Mouse (Mus musculus): ENCODE data around the gene Rnf43.

Gene Rnf43

GRCm38 (mm10) chr11:87710262-87710615, 47.7 kb downstream of the Rnf43 start:
- DNase-seq (ENCODE audit: low spot score in 2 of 2) = no peak

DNA sequence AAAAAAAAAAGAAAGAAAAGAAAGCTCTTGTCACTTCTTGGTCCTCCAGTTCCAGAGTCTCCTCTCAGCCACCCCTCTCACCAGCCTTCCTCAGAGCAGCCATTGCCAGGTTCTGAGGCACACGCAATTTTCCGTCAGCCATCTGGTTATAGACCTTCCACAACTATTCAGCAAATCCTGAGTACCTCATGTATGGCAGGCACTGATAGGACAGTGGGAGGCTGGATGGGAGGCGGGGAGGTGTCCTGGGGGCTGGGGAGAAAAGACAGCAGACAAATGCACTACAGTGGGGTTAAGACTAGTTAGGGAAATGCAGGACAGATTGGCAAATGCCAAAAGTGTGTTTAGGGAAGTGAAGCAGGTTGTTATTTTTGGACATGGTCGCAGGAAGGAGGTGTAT, 49.7 kb downstream of the Rnf43 start:
- DNase-seq (ENCODE audit: low spot score in 2 of 2) = no peak

- no peak for DNase-seq (ENCODE audit: low spot score in 2 of 2)
Measured at GRCm38 (mm10) chr11:87715999-87716398, 53.5 kb downstream of the Rnf43 start.

DNA sequence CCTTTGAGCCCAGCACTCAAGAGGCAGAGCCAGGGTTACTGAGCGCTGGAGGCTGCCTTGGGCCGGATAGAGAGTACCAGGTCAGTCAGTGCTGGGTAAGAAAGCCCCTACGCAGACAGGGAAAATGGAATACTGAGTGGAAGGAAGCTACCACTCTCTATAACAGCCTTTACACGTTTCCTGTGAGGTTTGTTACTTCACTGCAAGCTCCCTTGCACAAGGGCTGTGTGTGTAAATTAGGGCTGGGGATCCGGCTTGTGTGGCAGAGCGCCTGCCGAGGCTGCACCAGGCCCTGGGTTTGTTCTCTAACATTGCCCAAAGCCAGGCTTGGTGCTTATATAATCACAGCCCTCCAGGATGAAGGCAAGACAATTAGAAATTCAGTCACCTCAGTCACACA, 57.0 kb downstream of the Rnf43 start:
- DNase-seq (ENCODE audit: low spot score in 2 of 2) = no peak

DNA sequence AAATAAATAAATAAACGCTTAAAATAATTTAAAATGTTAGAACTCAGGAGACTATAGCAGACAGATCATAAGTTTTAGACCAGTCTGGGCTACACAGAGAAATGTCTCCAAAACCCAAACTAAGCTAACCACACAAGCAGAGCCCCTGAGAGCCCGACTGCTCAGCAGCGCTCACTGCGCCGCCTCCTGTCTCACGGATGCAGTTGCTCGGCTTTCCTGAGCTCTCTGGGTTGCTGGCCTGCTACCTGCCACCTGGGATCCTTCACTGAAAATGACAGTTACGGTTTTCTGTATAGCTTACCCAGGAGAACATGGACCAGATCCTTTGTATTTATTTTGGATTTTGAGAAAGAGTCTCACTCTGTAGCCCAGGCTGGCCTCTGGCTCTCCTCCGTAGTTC, 57.8 kb downstream of the Rnf43 start:
- no peak for DNase-seq (ENCODE audit: low spot score in 2 of 2)

DNA sequence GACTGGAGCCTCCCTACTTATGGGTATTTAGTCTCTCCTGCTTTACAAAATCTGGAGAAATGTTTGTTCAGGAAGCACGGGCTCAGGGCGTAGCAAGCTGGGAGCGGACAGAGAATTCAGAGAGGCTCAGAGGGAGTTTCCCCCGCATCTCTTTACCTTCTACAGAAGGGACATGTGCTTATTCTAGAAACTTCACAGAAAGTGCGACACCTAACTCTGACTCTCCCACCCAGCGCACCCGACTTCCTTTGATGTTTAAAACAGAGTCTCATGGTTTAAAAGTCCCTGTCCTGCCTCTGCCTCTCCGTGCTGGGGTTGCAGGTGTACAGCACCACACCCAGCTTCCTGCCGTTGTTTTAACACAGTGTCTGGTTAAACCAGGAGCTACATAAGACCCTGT, 58.3 kb downstream of the Rnf43 start:
- DNase-seq (ENCODE audit: low spot score in 2 of 2) = no peak

- no peak for DNase-seq (ENCODE audit: low spot score in 2 of 2)
Measured at GRCm38 (mm10) chr11:87722168-87722567, 59.6 kb downstream of the Rnf43 start.

DNA sequence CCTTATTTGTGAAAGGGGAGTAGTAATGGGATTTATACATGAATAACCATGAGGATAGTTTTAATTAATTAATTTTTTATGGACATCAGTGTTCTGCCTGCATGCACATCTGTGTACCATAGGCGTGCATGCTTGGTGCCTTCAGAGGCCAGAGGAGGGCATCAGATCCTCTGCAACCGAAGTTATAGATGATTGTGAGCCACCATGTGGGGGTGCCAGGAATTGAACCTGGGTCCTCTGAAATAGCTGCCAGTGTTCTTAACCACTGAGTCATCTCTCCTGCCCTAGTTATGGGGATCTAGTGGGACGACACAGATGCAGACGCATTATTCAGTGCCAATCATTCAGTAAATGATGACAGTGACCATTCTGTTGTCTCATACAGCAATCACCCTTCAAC, 60.4 kb downstream of the Rnf43 start:
- no peak for DNase-seq (ENCODE audit: low spot score in 2 of 2)

- DNase-seq (ENCODE audit: low spot score in 2 of 2) = no peak
Measured at GRCm38 (mm10) chr11:87725515-87725914, 63.0 kb downstream of the Rnf43 start.

DNA sequence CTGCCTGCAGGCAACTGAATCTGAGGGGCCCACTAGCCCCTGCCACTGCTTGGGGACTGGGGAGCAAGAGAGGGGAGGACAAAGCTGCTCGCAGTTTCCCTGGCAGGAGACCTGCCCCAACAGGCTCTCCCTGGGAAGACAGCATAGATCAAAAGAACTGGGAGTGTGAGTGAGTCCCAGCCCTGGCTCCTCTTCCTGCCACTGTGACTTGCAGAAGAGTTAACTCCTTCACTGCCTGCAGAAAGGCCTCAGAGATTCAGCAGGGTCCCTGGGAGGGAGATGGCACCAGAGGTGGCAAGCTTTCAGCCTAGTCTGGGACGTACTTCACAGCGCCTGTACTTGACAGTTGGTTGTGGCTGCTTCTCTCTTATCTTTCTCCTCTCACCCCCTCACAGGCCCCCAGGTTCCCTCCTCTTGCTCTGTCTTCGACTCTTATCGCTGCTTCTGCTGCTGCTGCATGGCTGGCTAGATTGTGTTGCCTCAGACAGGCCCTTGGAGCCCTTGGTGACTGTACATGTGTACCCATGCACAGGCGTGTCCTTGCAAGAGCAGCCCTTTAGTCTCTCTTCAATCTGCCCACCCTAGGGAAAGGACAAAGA, 63.5 kb downstream of the Rnf43 start:
- peak in 1 of 2 experiments; percentile 38 for DNase-seq (ENCODE audit: low spot score in 2 of 2)

- no peak for DNase-seq (ENCODE audit: low spot score in 2 of 2)
Measured at GRCm38 (mm10) chr11:87727021-87727420, 64.5 kb downstream of the Rnf43 start.

GRCm38 (mm10) chr11:87727471-87727870, 64.9 kb downstream of the Rnf43 start:
- no peak for DNase-seq (ENCODE audit: low spot score in 2 of 2)

- DNase-seq (ENCODE audit: low spot score in 2 of 2) = no peak
Measured at GRCm38 (mm10) chr11:87728850-87729592, 66.5 kb downstream of the Rnf43 start.

DNA sequence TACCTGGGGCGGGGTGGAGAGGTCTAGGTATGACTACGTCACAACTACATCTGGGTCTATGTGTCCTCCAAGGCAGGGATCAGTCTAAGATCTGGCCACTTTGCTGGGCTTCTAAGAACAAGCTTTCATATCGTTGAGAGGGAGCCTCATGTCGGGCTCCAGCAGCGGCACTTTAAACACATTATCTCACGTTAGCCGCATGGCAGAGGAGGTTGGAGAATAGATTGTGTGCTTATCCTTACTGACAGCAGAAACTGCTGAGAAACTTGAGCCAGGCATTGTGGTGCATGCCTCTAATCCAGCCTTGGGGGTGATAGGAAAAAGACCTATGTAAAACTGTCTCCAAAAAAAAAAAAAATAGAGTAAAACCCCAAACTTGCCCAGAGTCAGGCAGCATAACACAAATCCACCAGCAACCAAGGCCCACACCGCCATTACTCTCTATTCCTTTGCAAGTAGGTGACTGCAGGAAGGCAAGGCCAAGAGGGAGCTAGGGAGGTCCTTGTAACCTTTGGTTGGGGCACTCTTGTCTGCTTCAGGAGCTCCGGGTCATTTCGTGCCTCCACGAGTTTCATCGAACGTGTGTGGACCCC, 67.2 kb downstream of the Rnf43 start:
- DNase-seq (ENCODE audit: low spot score in 2 of 2) = no peak

DNA sequence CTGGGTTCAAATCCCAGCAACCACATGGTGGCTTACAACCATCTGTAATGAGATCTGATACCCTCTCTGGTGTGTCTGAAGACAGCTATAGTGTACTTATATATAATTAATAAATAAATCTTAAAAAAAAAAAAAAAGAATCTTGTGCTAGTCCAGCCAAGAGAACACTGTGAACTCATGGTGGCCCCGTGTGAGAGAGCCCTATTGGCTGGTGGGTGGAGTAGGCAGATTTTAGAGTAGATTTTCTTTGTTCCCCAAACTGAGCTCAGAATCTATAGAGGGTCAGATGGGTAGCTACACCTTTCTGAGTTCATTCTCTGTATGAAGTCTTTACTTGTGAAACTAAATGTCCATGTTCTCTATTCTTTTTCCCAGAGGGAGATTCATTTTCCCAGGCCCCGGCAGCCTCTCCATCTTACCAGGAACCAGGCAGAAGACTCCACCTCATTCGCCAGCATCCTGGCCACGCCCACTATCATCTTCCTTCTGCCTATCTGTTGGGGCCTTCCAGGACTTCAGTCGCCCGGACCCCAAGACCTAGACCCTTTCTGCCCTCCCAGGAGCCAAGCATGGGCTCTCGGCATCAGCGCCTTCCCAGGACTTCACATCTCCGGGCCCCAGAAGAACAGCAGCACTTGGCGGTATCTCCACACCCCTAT, 68.3 kb downstream of the Rnf43 start:
- no peak for DNase-seq (ENCODE audit: low spot score in 2 of 2)

DNA sequence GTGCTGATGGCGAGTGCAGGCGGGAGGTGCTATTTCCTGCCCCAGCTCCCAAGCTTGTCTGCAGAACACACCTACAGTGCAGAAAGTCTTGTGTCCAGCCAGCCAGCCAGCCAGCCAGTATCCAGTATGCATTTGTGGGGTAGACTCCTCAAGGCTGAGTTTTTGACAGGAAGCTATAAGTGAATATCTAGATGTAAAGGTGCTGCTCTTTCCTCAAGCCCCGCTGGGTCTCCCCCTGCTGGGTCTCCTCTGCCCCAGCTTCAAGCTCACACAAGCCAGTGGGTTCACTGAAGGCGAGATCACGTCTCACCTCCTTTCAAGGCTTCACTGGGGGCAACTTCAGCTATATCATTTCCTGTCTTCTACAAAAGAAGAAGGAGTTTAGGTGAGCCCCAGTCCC, 71.8 kb downstream of the Rnf43 start:
- no peak for DNase-seq (ENCODE audit: low spot score in 2 of 2)

DNA sequence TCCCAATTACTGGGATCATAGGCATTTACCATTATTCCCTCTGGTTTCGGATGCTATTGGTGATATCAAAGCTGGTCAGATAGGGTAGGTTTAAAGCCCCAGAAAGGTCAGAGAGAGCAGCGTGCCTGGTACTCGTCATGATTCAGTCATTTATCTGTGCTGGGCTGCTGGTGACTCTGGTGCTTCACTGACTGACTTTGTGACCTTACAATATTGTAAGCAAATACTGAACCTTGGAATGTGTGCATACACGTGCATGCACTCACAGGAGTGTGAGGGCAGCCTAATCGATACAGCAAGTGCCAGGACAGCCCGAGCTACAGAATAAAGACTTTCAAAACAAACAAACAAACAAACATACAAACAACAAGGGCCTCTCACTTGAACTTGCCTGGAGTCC, 73.2 kb downstream of the Rnf43 start:
- no peak for DNase-seq (ENCODE audit: low spot score in 2 of 2)

DNA sequence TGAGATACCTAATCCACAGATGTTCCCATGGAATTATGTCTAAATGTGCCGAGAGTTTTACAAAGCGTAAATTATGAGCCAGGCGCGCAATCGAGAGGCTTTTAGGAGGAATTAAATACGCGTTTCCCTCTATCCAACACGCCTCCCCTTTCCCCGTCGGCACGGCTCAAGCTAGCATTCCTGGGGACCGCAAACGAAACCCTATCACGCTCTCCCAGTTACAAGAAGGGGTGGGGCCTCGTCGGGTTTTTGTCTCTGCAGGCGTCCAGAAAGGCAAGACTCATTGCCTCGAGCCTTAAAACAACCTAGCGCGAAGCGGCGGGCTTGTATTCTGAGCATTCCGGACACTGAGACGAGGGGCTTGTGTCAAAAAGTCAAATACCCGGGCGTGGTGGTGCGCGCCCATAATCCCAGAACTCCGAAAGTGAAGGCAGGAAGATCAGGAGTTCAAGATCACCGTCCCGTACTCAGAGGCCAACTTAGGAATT, 74.2 kb downstream of the Rnf43 start:
- peak in 1 of 2 experiments; percentile 64 for DNase-seq (ENCODE audit: low spot score in 2 of 2)

GRCm38 (mm10) chr11:87737175-87737740, 74.7 kb downstream of the Rnf43 start, which contains the start of gene Supt4a:
TSS of gene Supt4a (plus strand) at chr11:87737552.
- peak; percentile 98 to 99 for DNase-seq (ENCODE audit: low spot score in 2 of 2)

GRCm38 (mm10) chr11:87743691-87744090, 81.2 kb downstream of the Rnf43 start:
- DNase-seq (ENCODE audit: low spot score in 2 of 2) = no peak

GRCm38 (mm10) chr11:87744964-87745363, 82.4 kb downstream of the Rnf43 start:
- DNase-seq (ENCODE audit: low spot score in 2 of 2) = no peak
